Mouse (Mus musculus): ENCODE data around the gene Pbld2. TPM values are rescaled to one million over a fixed set of nuclear protein-coding genes. Genes with fewer than 3 reads are reported as not detected.

Pbld2 gene
- polyA plus RNA-seq, 1 experiment from 2014 or later = 1.5 TPM

DNA sequence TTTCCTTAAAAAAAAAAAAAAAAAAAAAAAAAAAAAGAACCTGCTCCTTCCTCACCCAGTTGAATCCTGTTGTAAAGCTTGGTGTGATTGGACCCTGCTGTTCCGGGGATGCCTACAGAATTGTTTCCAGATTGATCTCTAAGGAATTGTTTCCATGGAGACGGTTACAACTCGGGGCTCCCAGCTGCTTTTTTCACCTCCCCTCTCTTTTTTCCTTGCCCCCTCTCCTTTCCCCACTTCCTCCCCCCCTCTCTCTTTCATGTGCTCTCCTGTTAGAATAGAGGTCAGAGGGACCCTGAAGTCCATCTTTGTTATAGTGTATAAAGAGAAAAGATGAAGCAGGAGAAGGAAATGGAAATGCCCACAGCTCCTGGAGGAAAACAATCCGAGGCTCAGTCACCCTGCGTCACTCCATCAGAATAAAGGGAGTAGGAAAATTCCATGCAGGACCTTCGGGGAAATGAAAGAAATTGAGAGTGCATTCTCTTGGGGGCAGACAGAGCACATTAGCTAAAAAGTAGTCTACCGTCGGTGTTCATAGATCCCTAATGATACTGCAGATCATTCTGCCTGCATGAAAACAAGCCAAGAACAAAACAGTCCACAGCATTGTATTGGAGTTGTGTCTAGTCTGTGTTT, 2.2 kb downstream of the Pbld2 start:
- Histone ChIP-seq H3K4me3 (no peak overlapping the region), H3K9ac (no peak overlapping the region), H3K4me2 (no peak overlapping the region), H3K4me1 (peaks cover 19% of the 10 kb centered on the region), H3K27me3 (no peaks in the 10 kb centered on the region), H3K27ac (no peak overlapping the region), H3K36me3 (no peaks in the 10 kb centered on the region), H3K9me3 (no peaks in the 10 kb centered on the region)
- ATAC-seq (ENCODE audit: borderline replicate concordance, extremely low read depth, low FRiP score, low TSS enrichment) = no peak
- WGBS = 55% methylated on average over 8 of the region's 8 CpGs

DNA sequence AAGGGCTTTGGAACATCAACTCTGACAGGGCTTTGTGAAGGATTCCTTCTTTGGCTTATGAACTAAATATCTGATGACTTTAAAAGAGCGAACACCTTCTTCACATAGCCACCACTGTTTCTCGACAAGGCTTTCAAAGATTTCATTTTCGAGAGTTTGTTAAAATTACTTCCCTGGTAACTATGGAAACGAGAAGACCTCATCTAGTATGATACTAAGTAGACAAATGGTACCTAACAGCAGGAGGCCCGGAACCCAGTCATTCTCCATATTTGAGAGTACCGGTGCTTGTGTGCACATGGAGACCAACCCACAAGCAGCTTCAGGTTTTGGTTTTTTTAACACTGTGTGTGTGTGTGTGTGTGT, 2.7 kb downstream of the Pbld2 start:
- H3K27ac ChIP-seq = no peak overlapping the region
- no peak for ATAC-seq (ENCODE audit: borderline replicate concordance, extremely low read depth, low FRiP score, low TSS enrichment)

DNA sequence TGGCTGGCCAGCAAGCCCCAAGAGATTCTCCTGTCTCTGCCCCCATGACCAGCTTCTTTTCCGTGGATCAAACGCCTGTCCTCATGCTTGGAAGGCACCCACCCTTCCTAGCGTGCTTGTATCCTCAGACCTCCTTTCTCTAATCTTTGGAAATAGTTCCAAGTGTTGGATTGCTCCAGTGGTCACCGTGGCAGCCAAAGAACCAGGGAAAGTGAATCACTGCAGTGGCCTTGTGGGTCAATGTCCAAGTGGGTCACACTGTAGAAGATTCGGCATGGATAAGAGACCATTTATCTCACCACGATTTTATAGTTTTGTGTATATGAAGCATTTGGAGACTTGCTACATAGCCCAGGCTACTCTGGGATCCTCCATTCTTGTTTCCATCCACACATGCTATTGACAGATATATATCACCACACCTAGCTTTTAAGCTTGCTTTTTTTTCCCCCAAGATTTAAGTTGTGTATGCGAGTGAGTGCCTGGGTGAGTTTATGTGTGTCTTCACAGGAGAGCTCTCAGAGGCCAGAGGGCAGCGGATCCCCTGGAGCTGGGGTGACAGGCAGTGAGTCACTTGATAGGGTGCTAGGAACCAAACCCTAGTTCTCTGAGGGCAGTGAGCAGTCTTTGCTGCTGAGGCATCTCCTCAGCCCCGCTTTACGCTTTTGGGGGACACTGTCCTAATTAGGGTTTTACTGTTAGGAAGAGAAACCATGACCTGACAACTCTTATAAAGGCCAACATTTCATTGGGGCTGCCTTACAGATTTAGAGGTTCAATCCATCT, 3.5 kb downstream of the Pbld2 start:
- ATAC-seq (ENCODE audit: borderline replicate concordance, extremely low read depth, low FRiP score, low TSS enrichment) = no peak
- no peak overlapping the region for H3K9ac ChIP-seq

More for the DNA sequence above, 2.7 kb downstream of the Pbld2 start:
- H3K9ac ChIP-seq = no peak overlapping the region
- 78% methylated on average over 6 of the region's 6 CpGs for WGBS
- no peaks in the 10 kb centered on the region for H3K9me3 ChIP-seq
- no peak overlapping the region for H3K4me3 ChIP-seq
- H3K27me3 ChIP-seq = no peaks in the 10 kb centered on the region
- H3K4me1 ChIP-seq = peaks cover 14% of the 10 kb centered on the region
- H3K36me3 ChIP-seq = no peaks in the 10 kb centered on the region
- H3K4me2 ChIP-seq = no peak overlapping the region

DNA sequence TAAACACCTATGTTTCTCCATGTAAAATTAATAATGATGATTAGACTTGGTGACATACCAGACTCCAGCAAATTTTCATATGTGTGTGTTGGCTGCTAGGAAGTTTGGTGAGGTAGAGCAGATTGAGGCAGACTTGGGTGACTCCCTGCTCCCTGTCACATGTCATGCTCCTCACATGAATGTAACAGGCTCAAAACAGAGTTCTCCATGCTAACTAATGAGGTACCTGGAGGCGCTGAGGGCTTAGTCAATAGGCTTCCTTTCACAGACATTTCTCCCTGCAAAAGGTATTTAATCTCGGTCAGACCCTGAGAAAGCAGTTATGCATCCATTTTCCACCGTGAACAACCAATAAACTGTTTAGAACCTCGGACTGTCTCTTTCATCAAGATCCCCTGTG, 4.3 kb downstream of the Pbld2 start:
- no peak overlapping the region for H3K4me3 ChIP-seq
- no peaks in the 10 kb centered on the region for H3K9me3 ChIP-seq
- H3K36me3 ChIP-seq = no peaks in the 10 kb centered on the region
- no peak for ATAC-seq (ENCODE audit: borderline replicate concordance, extremely low read depth, low FRiP score, low TSS enrichment)
- no peak overlapping the region for H3K27ac ChIP-seq
- no peak overlapping the region for H3K4me2 ChIP-seq
- H3K27me3 ChIP-seq = no peaks in the 10 kb centered on the region
- H3K4me1 ChIP-seq = peaks cover 11% of the 10 kb centered on the region
- WGBS = 92% methylated on average over 4 of the region's 4 CpGs
- H3K9ac ChIP-seq = no peak overlapping the region

More for the DNA sequence above, 3.5 kb downstream of the Pbld2 start:
- Histone ChIP-seq H3K4me2 (no peak overlapping the region), H3K4me3 (no peak overlapping the region), H3K27me3 (no peaks in the 10 kb centered on the region), H3K9me3 (no peaks in the 10 kb centered on the region), H3K36me3 (no peaks in the 10 kb centered on the region), H3K27ac (no peak overlapping the region), H3K4me1 (peaks cover 11% of the 10 kb centered on the region)
- WGBS = 88% methylated on average over 10 of the region's 10 CpGs

DNA sequence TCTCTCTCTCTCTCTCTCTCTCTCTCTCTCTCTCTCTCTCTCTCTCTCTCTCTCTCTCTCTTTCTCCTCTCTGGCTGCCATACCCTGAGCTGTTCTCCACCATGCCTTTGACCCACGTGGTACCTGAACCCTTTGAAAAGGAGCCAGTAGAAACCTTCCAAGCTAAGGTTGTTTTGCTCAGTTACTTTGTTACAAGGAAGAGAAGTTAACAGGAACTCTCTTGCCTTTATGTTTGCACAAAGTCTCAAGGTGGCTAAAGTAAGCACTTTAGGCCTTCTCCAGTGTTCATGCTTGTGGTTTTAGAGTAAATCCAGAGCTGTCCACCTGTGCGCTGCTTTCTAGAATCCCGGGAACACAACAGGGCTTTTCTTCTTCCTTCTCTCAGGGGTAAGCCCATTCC, 8.2 kb downstream of the Pbld2 start:
- Histone ChIP-seq H3K4me3 (no peak overlapping the region), H3K9ac (no peak overlapping the region), H3K36me3 (no peaks in the 10 kb centered on the region), H3K4me2 (no peak overlapping the region), H3K4me1 (no peaks in the 10 kb centered on the region), H3K9me3 (no peaks in the 10 kb centered on the region), H3K27ac (peak overlapping the region; percentile 59; the same call in 1 of the 2 replicates), H3K27me3 (no peaks in the 10 kb centered on the region)
- WGBS = 43% methylated on average over 3 of the region's 3 CpGs
- peak; percentile 80 for ATAC-seq (ENCODE audit: borderline replicate concordance, extremely low read depth, low FRiP score, low TSS enrichment)

DNA sequence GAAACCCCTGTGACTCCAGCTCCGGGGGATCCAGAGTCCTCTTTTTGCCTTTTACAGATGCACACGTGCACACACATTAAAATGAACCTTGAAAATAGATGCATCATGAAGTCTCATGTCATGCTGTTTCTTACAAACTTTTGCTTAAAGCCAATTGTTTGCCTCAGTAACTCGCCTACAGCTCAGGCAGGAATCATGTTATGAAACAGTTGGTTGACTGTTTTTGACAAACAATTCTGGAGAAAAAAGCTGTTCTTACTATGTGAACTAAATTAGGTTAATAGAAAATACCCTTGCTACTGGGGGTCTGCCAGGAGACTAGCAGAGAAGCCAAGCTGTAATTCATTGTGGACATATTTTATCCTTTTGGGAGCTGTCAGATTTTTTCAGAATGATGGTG, 8.8 kb downstream of the Pbld2 start:
- Histone ChIP-seq H3K27ac (peak overlapping the region; percentile 50), H3K4me3 (no peak overlapping the region), H3K4me2 (no peak overlapping the region), H3K9me3 (no peaks in the 10 kb centered on the region), H3K4me1 (no peaks in the 10 kb centered on the region), H3K36me3 (no peaks in the 10 kb centered on the region), H3K9ac (no peak overlapping the region), H3K27me3 (no peaks in the 10 kb centered on the region)
- no peak for ATAC-seq (ENCODE audit: borderline replicate concordance, extremely low read depth, low FRiP score, low TSS enrichment)
- 67% methylated on average over 3 of the region's 3 CpGs for WGBS

DNA sequence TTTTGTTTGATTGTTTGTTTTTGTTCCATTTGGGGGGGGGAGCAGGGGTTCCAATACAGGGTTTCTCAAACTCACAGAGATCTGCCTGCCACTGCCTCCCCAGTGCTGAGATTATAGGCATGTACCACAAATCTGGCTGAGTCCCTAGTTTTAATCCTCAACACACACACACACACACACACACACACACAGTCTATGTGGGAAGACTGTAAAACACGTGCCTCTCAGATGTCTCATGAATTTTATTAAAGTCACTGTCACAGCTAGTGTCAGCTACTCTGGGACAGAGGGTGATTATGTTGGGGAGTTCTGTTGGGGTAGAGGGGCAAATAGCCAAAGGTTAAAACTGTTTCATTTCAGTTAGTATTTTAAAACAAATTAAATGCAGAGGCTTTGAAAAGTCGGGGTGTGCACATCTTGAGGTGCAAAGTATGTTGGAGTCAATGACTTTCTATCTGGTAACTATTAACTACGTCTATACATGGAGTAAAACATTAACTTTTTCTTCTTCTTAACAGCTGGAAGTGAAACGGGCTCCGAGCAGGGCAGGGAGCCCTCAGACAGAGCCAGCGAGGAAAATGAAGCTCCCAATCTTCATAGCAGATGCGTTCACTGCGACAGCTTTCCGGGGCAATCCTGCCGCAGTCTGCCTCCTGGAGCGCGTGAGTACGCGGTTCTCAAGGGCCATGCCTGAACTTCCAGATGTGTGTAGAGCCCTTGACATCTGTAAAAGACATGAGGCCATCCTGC, 14.6 kb downstream of the Pbld2 start:
- Histone ChIP-seq H3K9ac (no peak overlapping the region), H3K9me3 (no peaks in the 10 kb centered on the region), H3K4me1 (no peaks in the 10 kb centered on the region), H3K36me3 (no peaks in the 10 kb centered on the region), H3K4me3 (no peak overlapping the region), H3K27ac (no peak overlapping the region), H3K4me2 (no peak overlapping the region), H3K27me3 (no peaks in the 10 kb centered on the region)
- WGBS = 46% methylated on average over 14 of the region's 14 CpGs
- ATAC-seq (ENCODE audit: borderline replicate concordance, extremely low read depth, low FRiP score, low TSS enrichment) = no peak

DNA sequence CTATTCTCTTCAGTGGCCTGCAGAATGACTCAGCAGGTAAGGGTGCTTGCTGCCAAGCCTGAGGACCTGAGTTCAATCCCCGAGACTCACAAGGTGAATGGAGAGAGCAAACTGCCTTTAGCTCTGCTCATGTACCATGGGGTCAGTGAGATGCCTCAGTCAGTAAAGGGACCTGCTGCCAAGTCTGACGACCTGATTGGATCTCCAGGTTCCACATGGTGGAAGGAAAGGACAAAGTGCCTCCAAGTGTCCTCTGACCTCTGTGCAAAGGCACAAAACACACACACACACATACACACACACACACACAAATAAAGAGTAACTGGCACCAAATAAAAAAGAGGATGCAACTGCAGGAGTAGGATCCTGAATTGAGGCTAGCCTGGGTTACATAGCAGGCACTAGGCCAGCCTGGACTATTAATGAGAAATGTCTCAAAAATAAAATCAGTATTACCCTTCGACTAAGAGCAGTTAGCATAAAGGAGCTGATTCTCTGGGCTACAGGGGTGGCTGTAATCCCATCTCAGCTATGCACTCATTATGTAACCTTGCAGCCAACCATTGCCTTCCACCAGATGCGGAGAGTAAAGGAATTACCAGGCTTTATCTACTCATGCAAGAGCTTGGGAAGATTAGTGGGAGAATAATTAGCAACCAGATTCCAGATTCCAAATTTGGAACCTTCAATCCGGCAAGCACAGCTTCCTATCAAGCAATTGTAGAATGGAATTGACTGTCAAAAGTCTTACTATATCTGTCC, 15.9 kb downstream of the Pbld2 start:
- no peak for ATAC-seq (ENCODE audit: borderline replicate concordance, extremely low read depth, low FRiP score, low TSS enrichment)
- H3K27ac ChIP-seq = no peak overlapping the region
- whole genome bisulfite sequencing = 70% methylated on average over 5 of the region's 5 CpGs

DNA sequence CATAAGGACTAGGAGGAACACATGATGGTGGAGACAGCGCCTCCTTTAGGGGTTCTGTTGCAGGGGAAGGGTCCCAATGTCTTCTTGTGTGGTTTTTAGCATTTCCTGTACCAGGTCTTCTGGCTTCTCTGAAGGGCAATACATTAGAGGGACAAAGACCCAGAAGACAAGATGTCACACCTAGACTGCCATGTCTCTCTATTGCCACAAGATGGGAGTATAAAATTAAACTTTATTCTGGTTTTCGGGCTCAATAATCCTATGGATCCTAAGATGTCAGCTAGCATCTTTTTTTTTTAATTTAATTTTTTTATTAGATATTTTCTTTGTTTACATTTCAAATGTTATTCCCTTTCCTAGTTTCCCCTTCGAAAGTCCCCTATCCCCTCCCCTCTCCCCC, 19.0 kb downstream of the Pbld2 start:
- Histone ChIP-seq H3K36me3 (no peaks in the 10 kb centered on the region), H3K27me3 (no peaks in the 10 kb centered on the region), H3K4me3 (no peak overlapping the region), H3K9me3 (no peaks in the 10 kb centered on the region), H3K9ac (no peak overlapping the region), H3K4me2 (no peak overlapping the region), H3K27ac (no peak overlapping the region), H3K4me1 (no peaks in the 10 kb centered on the region)
- no peak for ATAC-seq (ENCODE audit: borderline replicate concordance, extremely low read depth, low FRiP score, low TSS enrichment)
- 66% methylated on average over 3 of the region's 3 CpGs for WGBS

More for the DNA sequence above, 15.9 kb downstream of the Pbld2 start:
- H3K9me3 ChIP-seq = no peaks in the 10 kb centered on the region
- no peaks in the 10 kb centered on the region for H3K4me1 ChIP-seq
- no peak overlapping the region for H3K9ac ChIP-seq
- no peaks in the 10 kb centered on the region for H3K27me3 ChIP-seq
- H3K36me3 ChIP-seq = no peaks in the 10 kb centered on the region
- H3K4me3 ChIP-seq = no peak overlapping the region
- no peak overlapping the region for H3K4me2 ChIP-seq

DNA sequence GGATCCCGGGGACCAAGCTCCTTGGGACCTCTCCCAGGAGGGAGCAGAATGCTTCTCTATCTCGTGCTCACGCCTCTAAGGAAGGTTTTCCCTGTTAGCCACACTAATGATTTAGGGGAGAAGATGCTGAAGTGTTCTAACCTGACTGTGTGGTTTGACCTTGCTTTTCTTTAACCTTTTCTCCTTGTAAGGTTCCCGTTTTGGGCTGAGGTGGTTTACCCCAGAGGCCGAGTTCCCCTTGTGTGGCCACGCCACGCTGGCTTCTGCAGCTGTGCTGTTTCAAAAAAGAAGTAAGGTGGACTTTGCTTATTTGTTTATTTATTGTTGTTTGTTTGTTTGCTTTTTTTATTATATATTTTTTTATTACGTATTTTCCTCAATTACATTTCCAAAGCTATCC, 23.6 kb downstream of the Pbld2 start:
- no peaks in the 10 kb centered on the region for H3K9me3 ChIP-seq
- WGBS = 86% methylated on average over 8 of the region's 8 CpGs

DNA sequence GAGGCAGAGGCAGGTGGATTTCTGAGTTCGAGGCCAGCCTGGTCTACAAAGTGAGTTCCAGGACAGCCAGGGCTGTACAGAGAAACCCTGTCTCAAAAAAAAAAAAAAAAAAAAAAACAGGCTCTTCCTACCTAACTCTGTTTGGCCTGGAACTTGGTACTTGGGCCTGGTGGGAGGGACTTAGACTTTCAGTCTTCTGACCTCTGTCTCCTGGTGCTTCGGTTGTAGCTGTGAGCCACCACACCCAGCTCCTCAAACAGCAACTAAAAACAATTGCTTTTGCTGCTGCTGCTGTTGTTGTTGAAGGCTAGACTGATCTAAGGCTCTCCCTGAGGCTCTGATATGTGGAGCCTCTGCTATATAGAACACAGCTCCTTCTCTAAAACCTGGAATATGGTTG, 25.0 kb downstream of the Pbld2 start:
- H3K4me1 ChIP-seq = no peaks in the 10 kb centered on the region
- ATAC-seq (ENCODE audit: borderline replicate concordance, extremely low read depth, low FRiP score, low TSS enrichment) = no peak
- H3K9me3 ChIP-seq = no peaks in the 10 kb centered on the region
- H3K4me3 ChIP-seq = no peak overlapping the region
- 72% methylated on average over 2 of the region's 2 CpGs for WGBS
- H3K36me3 ChIP-seq = no peaks in the 10 kb centered on the region
- no peak overlapping the region for H3K27ac ChIP-seq
- H3K9ac ChIP-seq = no peak overlapping the region
- no peaks in the 10 kb centered on the region for H3K27me3 ChIP-seq
- no peak overlapping the region for H3K4me2 ChIP-seq

More for the DNA sequence above, 23.6 kb downstream of the Pbld2 start:
- Histone ChIP-seq H3K27ac (no peak overlapping the region), H3K4me3 (no peak overlapping the region), H3K36me3 (no peaks in the 10 kb centered on the region), H3K9ac (no peak overlapping the region), H3K27me3 (no peaks in the 10 kb centered on the region), H3K4me1 (no peaks in the 10 kb centered on the region), H3K4me2 (no peak overlapping the region)
- no peak for ATAC-seq (ENCODE audit: borderline replicate concordance, extremely low read depth, low FRiP score, low TSS enrichment)

All from lung, embryonic 15.5 days (tissue).